Mouse (Mus musculus): ENCODE measurements around the gene Phf20. TPM values are rescaled to one million over a fixed set of nuclear protein-coding genes. Genes with fewer than 3 reads are reported as not detected.
A peak's percentile ranks its signal among the peaks of the same experiment; 100 is the strongest.

Phf20 gene
- polyA plus RNA-seq, 1 experiment from 2014 or later: 119 TPM

GRCm38 (mm10) chr2:156353265-156353692 is 157.0 kb downstream of the Phf20 start:
- no peaks in the 10 kb centered on the region for H3K36me3 ChIP-seq (ENCODE audit: control insufficient read depth, insufficient read depth, low read length)
- no peak overlapping the region for H3K4me3 ChIP-seq (ENCODE audit: low read depth, low read length)
- ATAC-seq (ENCODE audit: low read depth): no peak
- H3K27me3 ChIP-seq (ENCODE audit: control insufficient read depth, insufficient read depth, low read length): no peaks in the 10 kb centered on the region
- 0 out of 2 replicates have a peak overlapping the region, but pooled peaks have one; percentile 40 for H3K27ac ChIP-seq (ENCODE audit: low read depth, low read length)
- H3K9me3 ChIP-seq (ENCODE audit: control insufficient read depth, low read length): no peaks in the 10 kb centered on the region
- no peak overlapping the region for H3K4me2 ChIP-seq (ENCODE audit: low read depth, low read length)
- H3K4me1 ChIP-seq (ENCODE audit: control insufficient read depth, insufficient read depth, low read length): no peaks in the 10 kb centered on the region; the same call in 1 of the 2 replicates
- WGBS: 39% methylated on average over 7 of the region's 7 CpGs
- H3K9ac ChIP-seq (replicated peaks; ENCODE audit: low read depth, low read length): no peak overlapping the region

GRCm38 (mm10) chr2:156356031-156356430 is 159.8 kb downstream of the Phf20 start:
- no peaks in the 10 kb centered on the region for H3K36me3 ChIP-seq (ENCODE audit: control insufficient read depth, insufficient read depth, low read length)
- H3K27me3 ChIP-seq (ENCODE audit: control insufficient read depth, insufficient read depth, low read length): no peaks in the 10 kb centered on the region
- ATAC-seq (ENCODE audit: low read depth): no peak
- WGBS: 37% methylated on average over 7 of the region's 7 CpGs
- H3K9me3 ChIP-seq (ENCODE audit: control insufficient read depth, low read length): no peaks in the 10 kb centered on the region
- H3K4me3 ChIP-seq (ENCODE audit: low read depth, low read length): no peak overlapping the region
- no peak overlapping the region for H3K27ac ChIP-seq (ENCODE audit: low read depth, low read length)
- no peak overlapping the region for H3K4me2 ChIP-seq (ENCODE audit: low read depth, low read length)
- H3K4me1 ChIP-seq (ENCODE audit: control insufficient read depth, insufficient read depth, low read length): no peaks in the 10 kb centered on the region; the same call in 1 of the 2 replicates
- H3K9ac ChIP-seq (replicated peaks; ENCODE audit: low read depth, low read length): no peak overlapping the region

Small RNAs within 50 kb of the gene (microRNA-seq; reads per million reads assigned to microRNA genes)
- not detected for gene Gm22759

Other genes starting within 250 kb of the Phf20 start
- 14.3 and 16.3 TPM in 2 replicates for gene Cep250, start 240.0 kb upstream of the Phf20 start, polyA plus RNA-seq (2014; fragmentation: Nextera tagmentation; extraction: Ambion mirVana)
- gene 6430550D23Rik, start 188.5 kb upstream of the Phf20 start, polyA plus RNA-seq (2014; fragmentation: Nextera tagmentation; extraction: Ambion mirVana): 3.0 and 4.0 TPM in 2 replicates
- 425 and 480 TPM in 2 replicates for gene Ergic3, start 188.4 kb upstream of the Phf20 start, polyA plus RNA-seq (2014; fragmentation: Nextera tagmentation; extraction: Ambion mirVana)
- not detected in 2 replicates for gene Fer1l4, start 143.5 kb upstream of the Phf20 start, polyA plus RNA-seq (2014; fragmentation: Nextera tagmentation; extraction: Ambion mirVana)
- gene Spag4, start 131.3 kb upstream of the Phf20 start, polyA plus RNA-seq (2014; fragmentation: Nextera tagmentation; extraction: Ambion mirVana): 6.0 and 8.8 TPM in 2 replicates
- 22.7 and 29.1 TPM in 2 replicates for gene Cpne1, start 84.5 kb upstream of the Phf20 start, polyA plus RNA-seq (2014; fragmentation: Nextera tagmentation; extraction: Ambion mirVana)
- gene Rbm12, start 84.5 kb upstream of the Phf20 start, polyA plus RNA-seq (2014; fragmentation: Nextera tagmentation; extraction: Ambion mirVana): 22.2 and 30.9 TPM in 2 replicates
- gene Gm28036, start 69.4 kb upstream of the Phf20 start, polyA plus RNA-seq (2014; fragmentation: Nextera tagmentation; extraction: Ambion mirVana): 9.5 and 15.3 TPM in 2 replicates
- gene Romo1, start 52.4 kb upstream of the Phf20 start, polyA plus RNA-seq (2014; fragmentation: Nextera tagmentation; extraction: Ambion mirVana): 438 and 500 TPM in 2 replicates
- gene Nfs1, start 52.3 kb upstream of the Phf20 start, polyA plus RNA-seq (2014; fragmentation: Nextera tagmentation; extraction: Ambion mirVana): 28.8 and 30.4 TPM in 2 replicates
- 504 and 543 TPM in 2 replicates for gene Rbm39, start 16.2 kb upstream of the Phf20 start, polyA plus RNA-seq (2014; fragmentation: Nextera tagmentation; extraction: Ambion mirVana)
- 7.8 and 8.0 TPM in 2 replicates for gene Cnbd2, start 115.8 kb downstream of the Phf20 start, polyA plus RNA-seq (2014; fragmentation: Nextera tagmentation; extraction: Ambion mirVana)
- 98.0 and 98.8 TPM in 2 replicates for gene Scand1, start 116.2 kb downstream of the Phf20 start, polyA plus RNA-seq (2014; fragmentation: Nextera tagmentation; extraction: Ambion mirVana)
- 19.8 and 25.5 TPM in 2 replicates for gene Epb41l1, start 224.4 kb downstream of the Phf20 start, polyA plus RNA-seq (2014; fragmentation: Nextera tagmentation; extraction: Ambion mirVana)

All from neural tube, embryonic 14.5 days (tissue).